ENCODE assay signal across 9 mouse cellular contexts in the genomic region with DNA sequence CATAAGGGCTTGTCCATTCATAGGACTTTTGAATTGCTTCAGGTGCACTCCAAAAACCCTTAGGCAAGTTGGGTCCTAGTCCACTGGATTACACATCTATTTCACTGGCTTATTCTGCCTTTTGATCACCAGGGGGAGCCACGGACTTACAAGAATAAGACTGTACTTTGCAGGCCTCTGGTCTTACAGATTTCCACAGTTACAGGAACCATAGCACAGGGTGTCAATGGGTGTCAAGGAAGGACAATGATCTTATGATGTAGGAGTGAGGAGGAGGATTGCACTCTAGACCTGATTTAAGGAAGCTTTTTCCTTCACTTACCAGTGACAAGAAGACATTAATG. TPM values are rescaled to one million over a fixed set of nuclear protein-coding genes. Genes with fewer than 3 reads are reported as not detected.
DNase-seq lines count a peak whose midpoint lies in the region; ATAC-seq and TF ChIP-seq lines count a peak whose summit lies in the region.
"Had no signal": no experiment of that assay in that cellular context is flagged by ENCODE, and none has a peak within 500 bp of the region (broad histone marks: within the 10 kb centered on the region; RNA-seq: fewer than 3 reads in every experiment).

No protein-coding gene starts in this region.

- whole genome bisulfite sequencing in forebrain, embryonic 14.5 days: 29% methylated on average over 1 of the region's 1 CpGs
- WGBS in forebrain, embryonic 15.5 days: 10% methylated on average over 1 of the region's 1 CpGs
- WGBS in neural tube, embryonic 11.5 days: 15% methylated on average over 1 of the region's 1 CpGs
- 7% methylated on average over 1 of the region's 1 CpGs for WGBS in liver, postnatal 0 days (ENCODE audit: insufficient replicate concordance)

- H3K4me3 ChIP-seq in forebrain, embryonic 14.5 days (ENCODE audit: low read depth, low read length): no peak overlapping the region
- H3K4me3 ChIP-seq in forebrain, embryonic 15.5 days: no peak overlapping the region
- no peak overlapping the region for H3K4me3 ChIP-seq in neural tube, embryonic 11.5 days (ENCODE audit: low read depth, low read length)
- H3K4me3 ChIP-seq in liver, postnatal 0 days (ENCODE audit: low read depth, low read length): no peak overlapping the region

- peaks cover 46% of the 10 kb centered on the region for H3K36me3 ChIP-seq in forebrain, embryonic 14.5 days (ENCODE audit: control insufficient read depth, insufficient read depth, low read length)
- peaks cover 44% of the 10 kb centered on the region; the same call in 1 of the 2 replicates for H3K36me3 ChIP-seq in forebrain, embryonic 15.5 days
- no peaks in the 10 kb centered on the region for H3K36me3 ChIP-seq in neural tube, embryonic 11.5 days (ENCODE audit: control insufficient read depth, insufficient read depth, low read length)
- H3K36me3 ChIP-seq in liver, postnatal 0 days (replicated peaks; ENCODE audit: insufficient read depth, low read length): no peaks in the 10 kb centered on the region

- TF ChIP-seq EP300 in liver, postnatal 0 days (IDR thresholded peaks at IDR 0.05; ENCODE audit: low read depth): no peak

- no peaks in the 10 kb centered on the region for H3K9me3 ChIP-seq in forebrain, embryonic 14.5 days (replicated peaks; ENCODE audit: control insufficient read depth, low read length)
- no peaks in the 10 kb centered on the region for H3K9me3 ChIP-seq in forebrain, embryonic 15.5 days
- H3K9me3 ChIP-seq in neural tube, embryonic 11.5 days (ENCODE audit: control insufficient read depth, low read length): no peaks in the 10 kb centered on the region
- no peaks in the 10 kb centered on the region for H3K9me3 ChIP-seq in liver, postnatal 0 days (ENCODE audit: low read length)

- H3K27ac ChIP-seq in forebrain, embryonic 14.5 days (ENCODE audit: low read depth, low read length): no peak overlapping the region
- H3K27ac ChIP-seq in forebrain, embryonic 15.5 days (replicated peaks): no peak overlapping the region
- H3K27ac ChIP-seq in neural tube, embryonic 11.5 days (ENCODE audit: low read depth, low read length): no peak overlapping the region
- H3K27ac ChIP-seq in liver, postnatal 0 days (ENCODE audit: low read depth): no peak overlapping the region
- H3K27ac ChIP-seq: macrophage had no signal

- peak; percentile 80 for TF ChIP-seq CTCF in liver, postnatal 0 days (IDR thresholded peaks at IDR 0.05; ENCODE audit: low read depth)

- DNase-seq in forebrain, embryonic 14.5 days (ENCODE audit: low spot score): peak; percentile 83
- DNase-seq in neural tube, embryonic 11.5 days (ENCODE audit: low spot score): peak; percentile 45
- no peak for DNase-seq in neural tube, embryonic 10.5 days (ENCODE audit: extremely low spot score, low spot score)
- DNase-seq in c-Kit-positive CD71-positive TER-119-positive erythroid progenitor cells, embryonic 14.5 days (ENCODE audit: low spot score): peak; percentile 42
- no peak for DNase-seq in liver, postnatal 0 days
- no peak for DNase-seq in ovary, postnatal 14 days (ENCODE audit: low spot score)
- DNase-seq in left cerebral cortex, adult 9 months (ENCODE audit: low spot score in 2 of 2): no peak

- H3K4me2 ChIP-seq in forebrain, embryonic 14.5 days (ENCODE audit: low read length): no peak overlapping the region
- H3K4me2 ChIP-seq in forebrain, embryonic 15.5 days (replicated peaks): no peak overlapping the region
- H3K4me2 ChIP-seq in neural tube, embryonic 11.5 days (ENCODE audit: low read depth): no peak overlapping the region
- H3K4me2 ChIP-seq in liver, postnatal 0 days (ENCODE audit: low read depth, low read length): no peak overlapping the region

- no peaks in the 10 kb centered on the region for H3K4me1 ChIP-seq in forebrain, embryonic 14.5 days (ENCODE audit: control insufficient read depth, insufficient read depth, low read length)
- no peaks in the 10 kb centered on the region for H3K4me1 ChIP-seq in forebrain, embryonic 15.5 days
- no peaks in the 10 kb centered on the region for H3K4me1 ChIP-seq in neural tube, embryonic 11.5 days (ENCODE audit: control insufficient read depth, insufficient read depth, low read length)
- 0 out of 2 replicates have a peak, but pooled peaks cover 3% of the 10 kb centered on the region for H3K4me1 ChIP-seq in liver, postnatal 0 days (ENCODE audit: insufficient read depth)

- peak; percentile 60; the same call in 1 of the 2 replicates for ATAC-seq in forebrain, embryonic 14.5 days
- no peak for ATAC-seq in forebrain, embryonic 15.5 days (replicated peaks)
- no peak for ATAC-seq in neural tube, embryonic 11.5 days (ENCODE audit: insufficient read depth, low FRiP score, low TSS enrichment)
- no peak for ATAC-seq in liver, postnatal 0 days

- no peak overlapping the region for H3K9ac ChIP-seq in forebrain, embryonic 14.5 days (ENCODE audit: low read length)
- no peak overlapping the region for H3K9ac ChIP-seq in forebrain, embryonic 15.5 days (replicated peaks)
- no peak overlapping the region for H3K9ac ChIP-seq in neural tube, embryonic 11.5 days (ENCODE audit: low read length)
- no peak overlapping the region for H3K9ac ChIP-seq in liver, postnatal 0 days (replicated peaks)

- H3K27me3 ChIP-seq in forebrain, embryonic 14.5 days (replicated peaks; ENCODE audit: control insufficient read depth, insufficient read depth, low read length): no peaks in the 10 kb centered on the region
- no peaks in the 10 kb centered on the region for H3K27me3 ChIP-seq in forebrain, embryonic 15.5 days
- no peaks in the 10 kb centered on the region for H3K27me3 ChIP-seq in neural tube, embryonic 11.5 days (ENCODE audit: control insufficient read depth, insufficient read depth, low read length)
- H3K27me3 ChIP-seq in liver, postnatal 0 days (ENCODE audit: insufficient read depth, low read length): no peaks in the 10 kb centered on the region

RNA-seq across cellular contexts. Expression of gene Manf, which starts 12.0 kb away (rescaled TPM):
- 214 and 219 TPM in 2 replicates for polyA plus RNA-seq in forebrain, embryonic 14.5 days (2014; fragmentation: Nextera tagmentation; extraction: Ambion mirVana)
- 189 and 204 TPM in 2 replicates for polyA plus RNA-seq in forebrain, embryonic 15.5 days (2015; fragmentation: Nextera tagmentation; extraction: Ambion mirVana)
- 284 and 297 TPM in 2 replicates for polyA plus RNA-seq in neural tube, embryonic 11.5 days (2014; fragmentation: Nextera tagmentation; extraction: Ambion mirVana)
- polyA plus RNA-seq in liver, postnatal 0 days (2015; fragmentation: Nextera tagmentation; extraction: Ambion mirVana): 104 and 139 TPM in 2 replicates

RNA-seq across cellular contexts. Expression of gene Rbm15b, which starts 16.5 kb away (rescaled TPM):
- polyA plus RNA-seq in forebrain, embryonic 14.5 days (2014; fragmentation: Nextera tagmentation; extraction: Ambion mirVana): 22.9 and 24.8 TPM in 2 replicates
- 17.3 and 19.9 TPM in 2 replicates for polyA plus RNA-seq in forebrain, embryonic 15.5 days (2015; fragmentation: Nextera tagmentation; extraction: Ambion mirVana)
- polyA plus RNA-seq in neural tube, embryonic 11.5 days (2014; fragmentation: Nextera tagmentation; extraction: Ambion mirVana): 31.4 and 32.9 TPM in 2 replicates
- polyA plus RNA-seq in liver, postnatal 0 days (2015; fragmentation: Nextera tagmentation; extraction: Ambion mirVana): 1.4 and 2.2 TPM in 2 replicates

Comparison
In these comparisons a context has a peak if more than half of its experiments do, and no peak if none do; other contexts are left out.
1. DNase-seq: peak in forebrain, embryonic 14.5 days (single experiment), neural tube, embryonic 11.5 days (single experiment) and c-Kit-positive CD71-positive TER-119-positive erythroid progenitor cells, embryonic 14.5 days (single experiment); none in neural tube, embryonic 10.5 days (single experiment), liver, postnatal 0 days (single experiment), ovary, postnatal 14 days (single experiment) and left cerebral cortex, adult 9 months (0 of 2).